Mouse (Mus musculus) midbrain, postnatal 0 days (tissue): ENCODE measurements around the gene Selenos. TPM values are rescaled to one million over a fixed set of nuclear protein-coding genes. Genes with fewer than 3 reads are reported as not detected.

Experiments
- ATAC-seq: fragments of 200-750 bp; cut with Nextera tagmentation; 2 replicates; pipeline ENCODE4 v1.8.0; 2017; ENCODE audit warnings: moderate number of reproducible peaks, mild to moderate bottlenecking, moderate TSS enrichment, moderate library complexity; ENCODE audit not compliant: low FRiP score
- DNase-seq: peaks from one replicate; pipeline ENCODE4 v3.0.0-alpha.2; 2015; ENCODE audit warnings: low spot score
- H3K27ac ChIP-seq: fragments of 300-500 bp; sonication (generic); 2 replicates; pipeline ENCODE4 v1.5.1; 2014; ENCODE audit warnings: low read depth, mild to moderate bottlenecking, low read length, mixed read lengths
- H3K27me3 ChIP-seq: fragments of 300-500 bp; sonication (generic); 2 replicates; pipeline ENCODE4 v1.6.1; 2014; ENCODE audit warnings: low read length, control low read depth, mixed read lengths; ENCODE audit not compliant: insufficient read depth
- H3K36me3 ChIP-seq: fragments of 300-500 bp; sonication (generic); 2 replicates; pipeline ENCODE4 v1.6.1; 2014; ENCODE audit warnings: low read length, control low read depth, mixed read lengths; ENCODE audit not compliant: insufficient read depth
- H3K4me1 ChIP-seq: fragments of 300-500 bp; sonication (generic); 2 replicates; pipeline ENCODE4 v1.6.1; 2014; ENCODE audit warnings: mild to moderate bottlenecking, control low read depth, antibody characterized with exemption, low read length, mixed read lengths; ENCODE audit not compliant: insufficient read depth
- H3K4me2 ChIP-seq: fragments of 300-500 bp; sonication (generic); 2 replicates; pipeline ENCODE4 v1.6.1; 2014; ENCODE audit warnings: low read depth, mild to moderate bottlenecking, low read length, mixed read lengths; ENCODE audit not compliant: poor library complexity, severe bottlenecking
- H3K4me3 ChIP-seq: fragments of 300-500 bp; sonication (generic); 2 replicates; pipeline ENCODE4 v1.5.1; 2014; ENCODE audit warnings: low read depth, mild to moderate bottlenecking, low read length, moderate library complexity
- H3K9ac ChIP-seq: fragments of 300-500 bp; sonication (generic); replicated peaks from 2 replicates; pipeline ENCODE4 v1.6.1; 2014; ENCODE audit warnings: mild to moderate bottlenecking, low read length, moderate library complexity, mixed read lengths; ENCODE audit not compliant: poor library complexity, severe bottlenecking
- H3K9me3 ChIP-seq: fragments of 300-500 bp; sonication (generic); 2 replicates; pipeline ENCODE4 v1.6.1; 2016; ENCODE audit warnings: low read length, control low read depth
- CTCF ChIP-seq: IDR thresholded peaks from 2 replicates; pipeline ENCODE4 v1.5.1; 2016; ENCODE audit warnings: antibody characterized with exemption, mild to moderate bottlenecking
- WGBS: fragments of 180-500 bp; shearing (Covaris S2); extraction: QIAGEN DNeasy Blood & Tissue Kit; methylation state at CpG from one replicate; pipeline ENCODE4 v1.1.7; 2014; 5-methylcytosine and 5-hydroxymethylcytosine counted together
- polyA plus RNA-seq: library from polyadenylated mRNA; unstranded; fragments of >200 nt; fragmentation: Nextera tagmentation; extraction: Ambion mirVana; gene quantifications from 2 replicates; pipeline ENCODE4 v1.2.1, GENCODE M21; 2015
- total RNA-seq: library from RNA; depleted of rRNA; stranded (reverse); fragments of >200 nt; gene quantifications from 2 replicates; pipeline ENCODE4 v1.2.3, GENCODE M21; 2014

Gene Selenos
- total and polyA plus RNA-seq, 2 experiments from 2014 or later: 24.1 to 125 TPM

- no peaks in the 10 kb centered on the region for H3K9me3 ChIP-seq
- peaks cover 9% of the 10 kb centered on the region; the same call in 1 of the 2 replicates for H3K36me3 ChIP-seq
- no peaks in the 10 kb centered on the region for H3K27me3 ChIP-seq
- no peak overlapping the region for H3K27ac ChIP-seq
- no peak overlapping the region for H3K9ac ChIP-seq
- H3K4me3 ChIP-seq: no peak overlapping the region
- no peak for DNase-seq
- no peak overlapping the region for H3K4me2 ChIP-seq
- ATAC-seq: no peak
- no peak for TF ChIP-seq CTCF
- peaks cover 6% of the 10 kb centered on the region; the same call in 1 of the 2 replicates for H3K4me1 ChIP-seq
- WGBS: 95% methylated on average over 14 of the region's 14 CpGs
Measured at GRCm38 (mm10) chr7:66125368-66125767, 45.9 kb downstream of the Selenos start.

- ATAC-seq (no peak), DNase-seq (peak; percentile 48)
- peak; percentile 43; the same call in 1 of the 2 replicates for TF ChIP-seq CTCF
- H3K4me2 ChIP-seq: no peak overlapping the region
- 0 out of 2 replicates have a peak, but pooled peaks cover 6% of the 10 kb centered on the region for H3K4me1 ChIP-seq
- no peaks in the 10 kb centered on the region for H3K9me3 ChIP-seq
- H3K9ac ChIP-seq: no peak overlapping the region
- peaks cover 9% of the 10 kb centered on the region; the same call in 1 of the 2 replicates for H3K36me3 ChIP-seq
- 35% methylated on average over 4 of the region's 4 CpGs for WGBS
- no peak overlapping the region for H3K4me3 ChIP-seq
- H3K27me3 ChIP-seq: no peaks in the 10 kb centered on the region
- H3K27ac ChIP-seq: no peak overlapping the region
Measured at GRCm38 (mm10) chr7:66127951-66128645, 48.6 kb downstream of the Selenos start.

- Histone ChIP-seq H3K4me2 (no peak overlapping the region), H3K4me3 (no peak overlapping the region), H3K27me3 (no peaks in the 10 kb centered on the region), H3K4me1 (0 out of 2 replicates have a peak, but pooled peaks cover 6% of the 10 kb centered on the region), H3K27ac (no peak overlapping the region), H3K9ac (no peak overlapping the region), H3K36me3 (peaks cover 9% of the 10 kb centered on the region; the same call in 1 of the 2 replicates), H3K9me3 (no peaks in the 10 kb centered on the region)
- ATAC-seq (no peak), DNase-seq (no peak)
- TF ChIP-seq CTCF: no peak
- WGBS: 55% methylated on average over 3 of the region's 3 CpGs
Measured at GRCm38 (mm10) chr7:66128857-66129256, 49.4 kb downstream of the Selenos start.

GRCm38 (mm10) chr7:66130296-66130695 lies 50.8 kb downstream of the Selenos start:
- H3K4me1 ChIP-seq: 0 out of 2 replicates have a peak, but pooled peaks cover 6% of the 10 kb centered on the region
- no peak overlapping the region for H3K4me3 ChIP-seq
- ATAC-seq: no peak
- no peaks in the 10 kb centered on the region for H3K27me3 ChIP-seq
- H3K9me3 ChIP-seq: no peaks in the 10 kb centered on the region
- DNase-seq: no peak
- no peak overlapping the region for H3K27ac ChIP-seq
- no peak overlapping the region for H3K4me2 ChIP-seq
- H3K36me3 ChIP-seq: peaks cover 9% of the 10 kb centered on the region; the same call in 1 of the 2 replicates
- no peak overlapping the region for H3K9ac ChIP-seq
- 87% methylated on average over 2 of the region's 2 CpGs for WGBS
- TF ChIP-seq CTCF: no peak

- ATAC-seq (no peak), DNase-seq (no peak)
- Histone ChIP-seq H3K27ac (no peak overlapping the region), H3K27me3 (no peaks in the 10 kb centered on the region), H3K4me3 (no peak overlapping the region), H3K4me1 (peaks cover 8% of the 10 kb centered on the region; the same call in 1 of the 2 replicates), H3K36me3 (peaks cover 1% of the 10 kb centered on the region; the same call in 1 of the 2 replicates), H3K9me3 (no peaks in the 10 kb centered on the region), H3K4me2 (no peak overlapping the region), H3K9ac (no peak overlapping the region)
- TF ChIP-seq CTCF: no peak
- 82% methylated on average over 4 of the region's 4 CpGs for WGBS
Measured at GRCm38 (mm10) chr7:66131776-66132421, 52.5 kb downstream of the Selenos start.

GRCm38 (mm10) chr7:66134154-66134553 lies 54.7 kb downstream of the Selenos start:
- H3K4me2 ChIP-seq: no peak overlapping the region
- H3K4me3 ChIP-seq: no peak overlapping the region
- ATAC-seq (no peak), DNase-seq (no peak)
- H3K27ac ChIP-seq: no peak overlapping the region
- no peak for TF ChIP-seq CTCF
- no peaks in the 10 kb centered on the region for H3K27me3 ChIP-seq
- H3K4me1 ChIP-seq: peaks cover 4% of the 10 kb centered on the region
- no peaks in the 10 kb centered on the region for H3K9me3 ChIP-seq
- no peaks in the 10 kb centered on the region for H3K36me3 ChIP-seq
- H3K9ac ChIP-seq: no peak overlapping the region
- WGBS: 90% methylated on average over 3 of the region's 3 CpGs
